Mouse (Mus musculus): ENCODE measurements around the gene Psme2b. TPM values are rescaled to one million over a fixed set of nuclear protein-coding genes. Genes with fewer than 3 reads are reported as not detected.
"Not testable (repeated sequence)": the region's sequence is repeated elsewhere in the genome, so short reads cannot be mapped to it uniquely, and the experiment has no call there.

The Psme2b gene
- total RNA-seq, 1 experiment from 2014 or later, result 4.6 TPM

- not testable (repeated sequence) for DNase-seq
Observed at GRCm38 (mm10) chr11:48900654-48901566, 45.1 kb downstream of the Psme2b start.

GRCm38 (mm10) chr11:48898812-48899431 is 47.1 kb downstream of the Psme2b start:
- DNase-seq, result no peak

Other genes starting within 250 kb of the Psme2b start
- gene Rack1, start 145.9 kb downstream of the Psme2b start, total RNA-seq (2021), result 598 and 671 TPM in 2 replicates
- gene Trim41, start 128.8 kb downstream of the Psme2b start, total RNA-seq (2021), result 48.6 and 53.0 TPM in 2 replicates
- 16.9 and 17.6 TPM in 2 replicates for gene Trim7, start 120.0 kb downstream of the Psme2b start, total RNA-seq (2021)
- 2.3 and 3.6 TPM in 2 replicates for gene Gm12184, start 119.5 kb downstream of the Psme2b start, total RNA-seq (2021)
- 18.7 and 22.6 TPM in 2 replicates for gene Irgm1, start 74.5 kb downstream of the Psme2b start, total RNA-seq (2021)
- 1.3 TPM in 2 replicates for gene Gm5431, start 44.0 kb downstream of the Psme2b start, total RNA-seq (2021)
- gene Olfr56, start 32.7 kb upstream of the Psme2b start, total RNA-seq (2021), result not detected in 2 replicates
- 2.1 and 3.2 TPM in 2 replicates for gene 9930111J21Rik1, start 33.2 kb upstream of the Psme2b start, total RNA-seq (2021)
- gene Gm12185, start 46.0 kb upstream of the Psme2b start, total RNA-seq (2021), result 0.67 and 1.3 TPM in 2 replicates
- 1.5 and 2.2 TPM in 2 replicates for gene Tgtp1, start 48.0 kb upstream of the Psme2b start, total RNA-seq (2021)
- gene 9930111J21Rik2, start 105.1 kb upstream of the Psme2b start, total RNA-seq (2021), result 3.1 TPM in 2 replicates
- gene Tgtp2, start 118.0 kb upstream of the Psme2b start, total RNA-seq (2021), result 1.9 and 2.9 TPM in 2 replicates
- gene Ifi47, start 130.4 kb upstream of the Psme2b start, total RNA-seq (2021), result 1.5 and 2.9 TPM in 2 replicates
- 0.58 and 0.86 TPM in 2 replicates for gene Olfr1396, start 168.7 kb upstream of the Psme2b start, total RNA-seq (2021)
- not detected in 2 replicates for gene Olfr1395, start 196.1 kb upstream of the Psme2b start, total RNA-seq (2021)
- gene Olfr1394, start 208.2 kb upstream of the Psme2b start, total RNA-seq (2021), result not detected in 2 replicates
- 23.7 and 26.6 TPM in 2 replicates for gene Btnl9, start 241.0 kb upstream of the Psme2b start, total RNA-seq (2021)

Measured in adrenal gland, postnatal 25 days (tissue).